Mouse (Mus musculus) C2C12 (cell line): ENCODE measurements around the gene Grhl1.

Source experiments
- CEBPB ChIP-seq: IDR thresholded peaks from one replicate; pipeline ENCODE4 v1.6.1; 2011; ENCODE audit warnings: low read depth, mild to moderate bottlenecking, control low read depth, moderate library complexity
- CTCF ChIP-seq: IDR thresholded peaks from one replicate; pipeline ENCODE4 v1.5.1; 2011; ENCODE audit not compliant: control insufficient read depth, insufficient read depth, insufficient read length
- FOSL1 ChIP-seq: IDR thresholded peaks from one replicate; pipeline ENCODE4 v1.8.0; 2011; ENCODE audit warnings: mild to moderate bottlenecking, low read length; ENCODE audit not compliant: poor library complexity, insufficient read depth, severe bottlenecking
- MAX ChIP-seq: IDR thresholded peaks from one replicate; pipeline ENCODE4 v1.6.1; 2011; ENCODE audit warnings: mild to moderate bottlenecking, control low read depth
- MYOD1 ChIP-seq: IDR thresholded peaks from one replicate; pipeline ENCODE4 v1.6.1; 2011; ENCODE audit warnings: low read depth; ENCODE audit not compliant: control insufficient read depth, insufficient read length
- MYOG ChIP-seq: IDR thresholded peaks from one replicate; pipeline ENCODE4 v1.6.1; 2011; ENCODE audit not compliant: control insufficient read depth, insufficient read length; ENCODE audit errors: extremely low read depth
- USF1 ChIP-seq: IDR thresholded peaks from one replicate; pipeline ENCODE4 v1.6.1; 2011; ENCODE audit warnings: low read depth, mild to moderate bottlenecking, control low read depth, moderate library complexity

DNA sequence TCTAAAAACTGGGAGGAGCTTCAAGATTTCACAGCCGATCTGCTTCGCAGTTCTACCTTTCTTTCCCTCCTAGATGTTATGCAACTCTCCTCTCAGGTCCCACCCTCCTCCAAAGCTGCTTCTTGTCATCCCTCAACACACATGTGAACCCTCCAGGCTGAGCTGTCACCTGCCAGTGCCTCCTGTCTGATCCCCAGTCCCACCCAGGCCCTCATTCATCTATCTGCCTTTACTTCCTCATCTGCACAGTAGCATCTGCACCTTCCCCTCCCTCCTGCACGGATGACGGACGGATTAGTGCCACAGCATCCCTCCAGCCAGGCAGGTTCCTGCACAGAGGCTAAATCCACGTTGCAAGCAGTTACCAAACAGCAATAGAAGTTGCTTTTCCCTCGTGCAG, 14.1 kb downstream of the Grhl1 start:
- no peak for TF ChIP-seq CTCF
- no peak for TF ChIP-seq MYOG
- TF ChIP-seq USF1: no peak
- TF ChIP-seq MYOD1: no peak
- TF ChIP-seq FOSL1: no peak
- no peak for TF ChIP-seq CEBPB
- no peak for TF ChIP-seq MAX
